Mouse (Mus musculus): ENCODE measurements around the gene Zfp260.
"Not testable (repeated sequence)": the region's sequence is repeated elsewhere in the genome, so short reads cannot be mapped to it uniquely, and the experiment has no call there.

Gene Zfp260

DNA sequence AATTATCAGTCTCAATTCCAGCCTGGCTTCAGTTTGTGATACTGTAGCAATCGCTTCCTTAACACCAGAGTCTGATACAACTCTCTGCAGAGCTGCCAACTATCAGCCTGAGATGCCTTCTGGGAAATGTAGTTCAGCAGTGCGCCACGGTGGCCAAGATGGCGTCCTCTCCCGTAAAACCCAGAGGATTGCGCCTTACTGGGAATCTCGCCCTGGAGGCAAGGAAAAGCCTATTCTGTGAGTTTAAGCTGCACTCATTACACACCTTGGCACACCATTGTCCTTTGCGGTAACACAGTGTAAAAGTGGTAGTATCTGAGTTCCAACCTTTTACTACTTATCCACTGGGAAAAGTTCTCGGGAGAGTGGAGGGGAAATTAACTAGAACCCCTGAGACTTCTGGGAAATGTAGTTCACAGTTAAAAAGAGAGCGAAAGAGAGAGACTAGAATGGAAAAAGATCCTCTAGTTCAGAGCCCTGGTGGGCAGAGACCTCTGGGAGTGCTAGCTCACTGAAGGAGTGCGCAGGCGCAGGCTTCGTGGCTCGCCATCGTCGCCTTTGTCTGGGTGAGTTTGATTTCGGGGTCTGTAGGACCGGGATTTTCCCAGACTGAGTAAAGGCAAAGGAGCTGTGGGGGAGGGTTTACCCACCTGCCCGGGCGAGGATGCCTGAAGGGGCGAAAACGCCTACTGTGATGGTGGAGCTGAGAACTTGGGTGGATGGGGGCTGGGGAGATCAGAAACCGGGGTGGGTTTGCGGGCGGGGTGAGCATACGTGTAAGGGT is at the start of gene Zfp260:
Zfp260 (plus strand) TSS at position 132 of the 784 bp plus-strand sequence.
- DNase-seq (ENCODE audit: low spot score) = peak; percentile 99

DNA sequence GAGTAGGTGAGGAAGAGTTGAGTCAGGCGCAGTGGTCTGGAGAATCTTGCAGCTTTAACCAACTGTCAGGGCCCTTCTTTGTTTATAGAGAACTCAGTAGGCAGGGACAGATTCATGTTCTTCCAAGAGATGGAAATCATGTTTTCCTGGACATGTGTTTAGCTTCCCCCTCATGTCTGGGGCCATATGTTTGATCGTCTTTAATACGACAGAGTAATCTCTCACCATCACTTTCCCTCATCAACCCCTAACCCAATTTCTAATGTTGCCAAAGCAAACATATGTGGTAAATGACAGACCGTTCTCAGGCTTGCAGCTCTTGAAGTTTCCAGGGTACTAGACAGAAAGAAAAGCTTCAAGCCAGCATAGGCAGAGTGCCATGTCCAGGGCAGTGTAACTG is 46.5 kb upstream of the Zfp260 start:
- no peak for DNase-seq (ENCODE audit: low spot score)

DNA sequence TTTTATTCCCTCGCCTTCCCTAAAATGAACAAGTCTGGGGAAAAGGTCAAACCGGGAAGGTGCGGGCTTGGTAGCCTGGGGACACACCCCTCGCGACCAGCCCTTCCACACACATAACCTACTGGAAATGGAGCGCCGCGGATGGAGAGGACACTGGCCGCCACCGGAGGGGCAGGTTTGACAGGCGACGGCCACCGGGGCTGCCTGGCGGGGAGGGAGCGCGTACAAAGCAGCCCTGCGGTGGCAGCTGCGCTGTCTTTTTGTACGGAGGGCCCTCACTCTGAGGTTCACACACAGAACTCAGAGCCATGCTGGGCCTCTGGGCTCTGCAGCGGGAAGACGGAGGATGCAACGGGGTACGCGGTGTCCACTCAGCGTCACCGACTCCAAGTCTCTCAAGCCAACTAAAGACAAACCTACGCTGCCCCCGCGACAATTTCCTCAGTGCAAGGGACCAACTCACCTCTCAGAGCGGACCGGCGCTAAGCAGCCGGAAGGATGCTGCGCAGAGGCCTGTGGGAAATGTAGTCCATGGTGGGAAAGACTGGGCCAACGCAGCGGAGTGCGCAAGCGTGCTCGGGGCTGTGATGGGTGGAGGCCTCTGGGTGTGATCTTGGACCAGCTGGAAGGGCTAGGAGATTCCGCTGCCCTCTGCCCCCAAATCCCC is 43.6 kb upstream of the Zfp260 start, which contains the start of gene Zfp14:
Zfp14 (minus strand) TSS at position 499 of the 667 bp plus-strand sequence.
- peak; percentile 94 for DNase-seq (ENCODE audit: low spot score)

DNA sequence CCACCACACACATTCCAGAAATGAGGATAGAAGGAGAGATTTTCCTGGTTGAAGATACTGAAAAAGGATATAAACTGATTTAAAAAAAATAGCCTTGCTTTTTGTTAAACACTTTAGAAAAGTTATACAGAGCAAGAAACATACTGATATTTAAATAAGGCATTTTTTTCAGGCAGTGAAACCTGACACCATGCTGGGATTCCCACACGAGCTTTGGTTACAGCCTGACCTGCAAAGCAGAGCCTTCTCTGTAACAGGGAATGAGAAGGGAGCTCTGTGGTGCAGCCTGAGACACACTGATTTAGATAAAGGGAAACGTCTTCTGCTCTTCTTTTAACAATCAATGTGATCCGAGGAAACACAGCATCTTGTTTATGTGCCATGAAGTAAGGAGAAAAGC is 41.0 kb upstream of the Zfp260 start:
- no peak for DNase-seq (ENCODE audit: low spot score)

DNA sequence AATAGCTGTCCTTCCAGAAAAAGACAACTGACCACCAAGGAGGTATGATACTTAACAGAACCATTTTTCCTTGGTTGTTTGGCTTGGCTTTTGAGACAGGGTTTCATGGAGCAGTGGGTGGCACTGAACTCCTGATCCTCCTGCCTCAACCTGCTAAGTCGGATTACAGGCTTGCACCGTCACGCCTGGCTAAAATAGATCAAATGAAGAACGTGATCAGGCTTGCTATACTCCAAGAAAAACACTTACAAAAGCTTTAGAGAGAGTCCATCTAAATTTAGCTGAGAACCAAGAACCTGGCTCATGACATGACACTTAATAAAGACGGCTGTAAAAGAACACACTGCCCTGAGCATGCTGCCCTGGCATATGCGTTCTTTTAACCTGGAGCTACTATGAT is 34.2 kb upstream of the Zfp260 start:
- no peak for DNase-seq (ENCODE audit: low spot score)

DNA sequence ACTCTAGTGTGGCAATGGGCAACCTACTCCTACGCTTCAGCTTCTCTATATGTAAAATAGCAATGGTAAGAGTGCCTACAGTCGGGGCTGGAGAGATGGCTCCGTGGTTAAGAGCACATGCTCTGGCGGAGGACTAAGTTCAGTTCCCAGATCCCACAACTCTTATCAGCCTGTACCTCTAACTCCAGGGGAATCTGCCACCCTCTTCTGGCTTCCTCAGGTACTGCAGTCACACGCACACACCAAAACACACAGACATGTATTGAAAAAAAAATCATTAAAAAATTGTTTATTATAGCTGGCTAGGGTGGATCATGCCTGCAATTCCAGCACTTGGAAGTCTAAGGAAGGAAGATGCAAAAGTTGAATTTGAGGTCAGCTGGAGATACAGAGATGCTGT is 32.1 kb upstream of the Zfp260 start:
- peak; percentile 42 for DNase-seq (ENCODE audit: low spot score)

DNA sequence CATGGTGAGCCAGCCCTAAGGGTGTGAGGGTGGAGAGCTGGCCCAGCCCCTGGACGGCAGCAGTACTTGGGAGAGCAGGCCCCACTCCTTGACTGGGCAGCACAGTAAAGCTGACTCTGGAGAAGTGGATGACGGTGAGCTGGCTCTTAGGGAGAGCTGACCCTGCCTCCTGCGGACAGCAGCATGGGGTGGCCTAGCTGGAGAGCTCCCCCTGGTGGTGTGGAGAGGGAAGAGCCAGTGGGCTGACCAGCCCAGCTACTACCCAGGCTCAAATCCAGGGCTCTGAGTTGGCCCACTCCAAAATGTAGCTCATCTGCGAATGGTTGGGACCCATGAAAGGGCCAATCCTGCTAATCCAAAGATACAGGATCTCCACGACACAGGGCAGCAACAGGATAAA is 30.0 kb upstream of the Zfp260 start:
- DNase-seq (ENCODE audit: low spot score) = no peak

DNA sequence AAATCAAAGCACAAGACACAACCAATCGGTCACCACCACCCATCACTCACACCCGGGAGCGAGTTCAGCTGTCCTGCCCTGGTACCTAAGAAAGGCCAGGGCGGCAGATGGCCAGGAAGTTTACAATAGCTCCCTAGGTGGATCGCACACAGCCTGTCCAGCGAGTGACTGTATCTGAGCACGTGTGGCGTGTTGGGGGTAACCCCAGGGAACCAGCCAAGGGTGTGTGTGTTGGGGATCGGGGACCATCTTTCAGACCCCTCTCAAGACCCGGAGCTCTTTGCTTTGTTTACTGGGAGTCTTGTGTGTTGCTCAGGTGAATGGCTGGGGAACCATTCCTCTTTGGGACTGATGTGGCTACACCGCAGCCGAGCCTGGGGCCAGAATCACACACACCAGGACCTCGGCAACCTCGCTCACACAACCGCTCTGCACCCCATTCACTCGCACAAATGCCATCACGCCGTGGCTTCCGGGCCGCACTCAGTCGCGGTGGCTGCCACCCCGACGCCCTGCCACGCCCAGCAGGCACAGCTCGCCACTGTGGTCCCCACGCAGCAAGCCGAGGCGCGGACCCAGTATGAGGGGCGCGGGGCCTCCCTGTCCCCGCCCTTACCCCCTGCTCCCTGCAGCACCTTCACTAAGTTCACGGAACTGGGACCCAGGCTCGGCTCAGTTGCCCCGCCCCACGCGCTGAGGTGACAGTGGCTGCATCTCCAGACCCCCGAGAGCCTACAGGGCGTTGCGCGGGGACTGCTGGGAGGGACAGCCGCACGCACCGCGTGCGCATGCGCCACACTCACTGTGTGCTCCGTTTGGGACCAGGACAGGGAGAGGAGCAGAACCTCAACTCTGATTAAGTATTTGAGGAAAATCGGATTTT is 22.2 kb upstream of the Zfp260 start, which contains the start of gene Zfp82:
Zfp82 (minus strand) TSS at position 755 of the 883 bp plus-strand sequence.
- DNase-seq (ENCODE audit: low spot score) = peak; percentile 92

DNA sequence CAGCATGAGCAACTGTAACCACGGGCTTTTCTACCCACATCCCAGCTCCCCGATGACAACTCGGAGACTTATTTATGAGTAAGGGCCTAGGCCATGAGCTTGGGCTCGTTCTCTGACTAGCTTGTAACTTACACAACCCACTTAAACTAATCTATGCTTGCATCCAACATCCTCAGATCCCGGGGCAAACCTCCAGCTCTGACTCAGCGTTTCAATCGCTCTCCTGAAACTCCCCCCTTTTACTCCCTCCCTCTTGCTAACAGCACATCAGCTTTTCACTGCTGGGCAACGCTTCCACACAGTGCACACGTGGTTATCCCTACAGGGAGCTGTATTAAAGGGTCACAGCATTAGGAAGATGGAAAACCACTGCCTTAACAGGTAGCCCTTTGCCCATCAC is 8.1 kb upstream of the Zfp260 start:
- DNase-seq (ENCODE audit: low spot score) = no peak

DNA sequence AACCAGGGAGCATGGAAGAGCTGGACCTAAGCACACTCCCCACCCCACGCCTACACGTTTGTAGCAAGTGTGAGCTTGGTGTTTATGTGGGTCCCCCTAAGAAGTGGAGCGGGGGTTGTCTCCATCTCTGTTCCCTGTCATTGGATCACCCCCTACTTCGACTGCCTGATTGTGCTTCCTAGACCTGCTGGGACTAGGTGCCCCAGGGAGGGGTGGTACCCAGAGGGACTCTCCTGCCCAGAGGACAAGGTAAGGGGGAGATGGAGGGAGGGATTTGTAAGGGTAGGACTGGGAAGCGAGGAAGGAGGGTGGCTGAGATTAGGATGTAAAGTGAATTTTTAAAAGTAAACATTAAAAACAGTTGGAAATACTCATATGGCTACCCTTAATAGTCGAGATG is 5.2 kb upstream of the Zfp260 start:
- no peak for DNase-seq (ENCODE audit: low spot score)

DNA sequence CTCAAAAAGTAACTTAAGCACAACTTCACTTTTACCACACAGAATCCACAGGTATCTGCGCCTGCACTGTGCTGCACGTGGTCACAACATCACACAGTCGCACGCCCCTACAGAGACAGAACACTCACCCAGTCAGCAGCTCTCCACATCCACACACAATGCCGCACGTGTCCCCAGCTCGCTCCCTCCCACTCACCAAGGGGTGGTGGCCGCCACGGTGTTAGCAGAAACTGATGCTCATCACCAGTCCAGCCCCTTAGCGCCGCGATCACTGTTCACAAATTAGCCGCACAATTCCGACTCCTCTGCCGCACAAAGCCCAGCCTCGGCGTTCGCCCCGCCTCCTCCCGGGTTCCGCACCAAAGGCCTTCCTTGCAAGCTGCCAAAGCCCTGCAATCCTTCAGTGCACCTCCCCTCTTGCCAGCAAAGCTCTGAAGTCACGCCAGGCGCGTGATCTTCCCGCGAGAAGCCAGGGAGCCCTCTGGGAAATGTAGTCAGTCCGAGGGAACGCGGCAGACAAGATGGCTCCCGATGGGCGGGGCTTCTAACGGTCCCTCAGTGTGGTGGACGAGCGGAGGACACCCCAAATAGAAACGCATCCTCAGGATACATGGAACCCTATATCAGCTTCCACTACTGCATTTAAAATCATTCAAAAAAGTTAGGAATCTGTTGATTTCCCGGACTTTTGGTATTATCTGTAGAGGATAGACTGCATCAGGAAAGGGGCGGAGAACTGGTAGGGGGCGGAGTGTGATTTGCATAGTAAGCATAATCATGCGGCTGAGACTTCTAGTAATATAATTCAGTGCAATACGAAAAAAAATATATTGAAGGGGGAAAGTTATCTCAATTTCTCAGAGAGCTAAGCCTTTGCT is 4.2 kb upstream of the Zfp260 start, which contains the start of the genes Gm26920 and Zfp566:
Gm26920 (minus strand) TSS at position 319 of the 878 bp plus-strand sequence.
Zfp566 (minus strand) TSS at position 436 of the 878 bp plus-strand sequence.
- peak; percentile 95 for DNase-seq (ENCODE audit: low spot score)

DNA sequence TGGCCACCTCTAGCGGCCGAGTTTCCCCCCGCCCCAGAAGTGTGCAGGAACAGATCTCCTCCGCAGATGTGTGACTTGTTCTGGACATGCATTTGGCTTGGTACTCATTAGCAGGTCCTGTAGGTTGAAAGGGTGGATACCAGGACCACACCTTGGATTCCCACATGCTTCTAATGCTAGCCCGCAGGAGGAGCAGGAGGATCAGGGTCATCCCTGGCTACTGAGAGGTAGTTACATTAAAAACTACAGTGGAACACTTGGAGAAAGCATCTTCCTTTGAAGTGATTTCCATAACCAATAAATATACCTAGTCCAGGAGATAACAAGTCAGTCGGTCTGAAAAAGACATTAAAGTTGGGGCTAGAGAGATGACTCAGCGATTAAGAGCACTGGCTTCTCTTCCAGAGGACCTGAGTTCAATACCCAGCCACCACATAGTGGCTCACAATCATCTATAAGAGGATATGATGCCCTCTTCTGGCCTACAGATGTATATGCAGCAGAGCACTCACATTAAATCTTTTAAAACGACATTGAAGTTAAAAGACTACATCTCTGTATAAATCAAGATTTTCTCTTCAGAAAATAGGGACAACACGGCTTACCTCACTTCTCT is 3.5 kb upstream of the Zfp260 start:
- DNase-seq (ENCODE audit: low spot score) = peak; percentile 12

DNA sequence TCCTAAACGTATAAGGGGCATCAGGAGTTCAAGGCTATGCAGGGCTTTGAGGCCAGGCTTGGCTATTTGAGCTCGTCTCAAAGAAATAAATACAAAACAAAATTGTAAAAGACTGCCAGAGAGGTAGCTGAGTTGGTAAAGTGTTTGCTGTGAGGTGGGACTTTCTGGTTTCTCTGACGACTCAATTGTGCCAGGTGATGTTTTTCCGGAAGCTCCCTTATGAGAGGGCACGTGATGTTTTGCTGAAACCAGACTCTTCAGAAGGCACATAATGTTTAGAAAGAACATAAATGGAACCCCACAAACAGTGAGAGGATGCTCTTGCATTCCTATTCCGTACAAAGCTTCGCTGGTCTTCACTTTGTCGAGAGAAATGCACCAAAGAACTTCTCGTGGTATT is 1.9 kb upstream of the Zfp260 start:
- no peak for DNase-seq (ENCODE audit: low spot score)

DNA sequence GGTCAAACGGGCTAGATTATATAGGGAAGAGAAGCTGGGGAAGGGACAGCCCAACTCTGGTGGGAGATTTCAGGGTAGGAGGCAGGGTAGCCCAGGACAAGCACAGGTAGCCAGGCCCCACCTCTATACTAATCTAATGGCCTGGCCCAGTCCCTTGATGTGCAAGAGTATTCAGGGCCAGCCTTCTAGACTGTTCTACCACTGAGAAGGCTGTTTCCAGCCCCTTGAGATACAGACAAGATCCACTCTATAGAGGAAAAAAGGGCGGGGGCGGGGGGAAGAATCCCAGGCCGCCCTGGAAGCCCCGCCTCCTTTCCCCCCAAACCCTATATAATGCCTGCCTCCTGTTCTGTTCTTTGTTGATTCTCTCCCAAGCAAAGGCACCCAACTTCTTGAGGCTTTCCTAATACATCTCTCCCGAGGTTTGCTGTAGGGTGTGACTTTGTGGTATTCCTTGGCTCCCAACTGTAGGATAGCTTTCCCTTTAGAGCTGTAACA is 610 bp upstream of the Zfp260 start:
- DNase-seq (ENCODE audit: low spot score) = no peak

DNA sequence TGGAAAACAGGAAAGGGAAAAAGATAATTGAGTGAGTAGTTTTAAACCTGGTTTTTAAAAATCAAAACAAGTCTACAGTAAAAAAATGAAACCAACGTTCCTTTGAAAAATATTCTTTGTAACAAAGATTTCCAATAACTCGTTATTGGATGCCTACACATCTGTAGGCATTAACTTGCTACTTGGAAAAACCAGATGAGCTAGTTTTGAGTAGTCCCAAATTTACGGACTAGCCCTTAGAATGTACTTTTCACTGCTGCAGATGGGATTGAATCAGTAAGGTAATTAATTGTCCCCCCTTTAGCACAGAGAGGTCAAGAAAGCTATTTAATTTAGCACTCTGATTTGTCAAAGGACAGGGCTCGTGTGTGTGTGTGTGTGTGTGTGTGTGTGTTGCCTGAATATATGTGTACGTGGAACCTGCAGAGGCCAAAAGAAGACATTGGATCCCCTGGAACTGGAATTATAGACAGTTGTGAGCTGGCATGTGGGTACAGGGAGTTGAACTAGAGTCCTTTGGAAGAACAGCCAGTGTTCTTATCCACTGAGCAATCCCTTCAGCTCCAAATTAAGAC is 1.1 kb downstream of the Zfp260 start:
- DNase-seq (ENCODE audit: low spot score) = peak; percentile 20

DNA sequence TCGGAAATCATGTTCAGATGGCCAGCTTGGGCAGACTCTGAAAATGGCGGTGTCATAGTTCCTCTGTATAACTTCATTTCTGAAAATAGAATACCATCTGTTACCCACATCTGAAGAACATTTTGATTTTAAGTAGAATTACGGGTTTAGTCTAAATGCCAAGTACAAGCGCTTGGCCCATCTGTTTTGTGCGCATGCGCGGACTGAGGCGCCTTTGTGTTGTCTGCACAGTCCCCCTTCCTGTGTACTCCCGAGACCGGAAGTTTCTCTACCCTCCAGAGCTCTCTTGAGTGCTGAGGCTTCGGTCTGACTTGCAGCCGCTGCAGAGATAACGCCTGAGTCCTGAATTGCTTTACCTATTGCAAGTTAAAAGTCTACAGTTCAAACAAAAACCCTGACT is 4.7 kb downstream of the Zfp260 start:
- DNase-seq (ENCODE audit: low spot score) = no peak

DNA sequence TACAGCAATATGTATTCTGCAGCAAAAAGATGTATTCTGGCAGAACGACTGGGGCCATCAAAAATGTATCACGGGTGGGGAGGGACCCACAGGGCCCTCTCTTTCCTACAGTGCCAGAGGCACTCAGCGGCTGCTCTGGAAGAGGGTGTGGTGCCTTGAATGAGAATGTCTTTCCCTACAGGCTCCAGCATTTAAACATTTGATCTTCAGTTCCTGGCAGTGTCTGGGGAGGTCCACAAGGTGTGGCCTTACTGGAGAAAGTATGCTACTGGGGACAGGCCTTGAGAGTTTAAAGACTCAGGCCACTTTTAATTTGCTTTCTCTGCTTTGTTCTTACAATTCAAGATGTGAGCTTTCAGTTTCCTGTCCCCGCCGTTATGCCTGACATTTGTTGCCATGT is 21.5 kb downstream of the Zfp260 start:
- DNase-seq (ENCODE audit: low spot score) = no peak

DNA sequence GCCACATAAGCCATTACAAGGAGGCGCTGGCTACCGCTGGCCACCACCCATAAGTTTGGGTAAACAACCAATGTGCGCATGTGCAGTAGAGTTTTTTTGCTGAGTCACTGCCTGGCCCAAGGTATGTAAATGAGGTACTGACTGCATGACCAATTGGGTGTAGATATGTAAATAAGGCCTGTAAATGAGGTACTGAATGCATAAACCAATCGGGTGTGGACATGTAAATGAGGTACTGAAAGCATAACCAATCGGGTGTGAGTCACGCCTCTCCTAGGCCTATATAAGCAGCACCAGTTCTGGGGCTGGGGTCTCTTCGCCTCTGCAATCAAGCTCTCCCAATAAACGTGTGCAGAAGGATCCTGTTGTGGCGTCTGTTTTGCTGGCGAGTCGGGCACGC is 23.4 kb downstream of the Zfp260 start:
- not testable (repeated sequence) for DNase-seq (ENCODE audit: low spot score)

DNA sequence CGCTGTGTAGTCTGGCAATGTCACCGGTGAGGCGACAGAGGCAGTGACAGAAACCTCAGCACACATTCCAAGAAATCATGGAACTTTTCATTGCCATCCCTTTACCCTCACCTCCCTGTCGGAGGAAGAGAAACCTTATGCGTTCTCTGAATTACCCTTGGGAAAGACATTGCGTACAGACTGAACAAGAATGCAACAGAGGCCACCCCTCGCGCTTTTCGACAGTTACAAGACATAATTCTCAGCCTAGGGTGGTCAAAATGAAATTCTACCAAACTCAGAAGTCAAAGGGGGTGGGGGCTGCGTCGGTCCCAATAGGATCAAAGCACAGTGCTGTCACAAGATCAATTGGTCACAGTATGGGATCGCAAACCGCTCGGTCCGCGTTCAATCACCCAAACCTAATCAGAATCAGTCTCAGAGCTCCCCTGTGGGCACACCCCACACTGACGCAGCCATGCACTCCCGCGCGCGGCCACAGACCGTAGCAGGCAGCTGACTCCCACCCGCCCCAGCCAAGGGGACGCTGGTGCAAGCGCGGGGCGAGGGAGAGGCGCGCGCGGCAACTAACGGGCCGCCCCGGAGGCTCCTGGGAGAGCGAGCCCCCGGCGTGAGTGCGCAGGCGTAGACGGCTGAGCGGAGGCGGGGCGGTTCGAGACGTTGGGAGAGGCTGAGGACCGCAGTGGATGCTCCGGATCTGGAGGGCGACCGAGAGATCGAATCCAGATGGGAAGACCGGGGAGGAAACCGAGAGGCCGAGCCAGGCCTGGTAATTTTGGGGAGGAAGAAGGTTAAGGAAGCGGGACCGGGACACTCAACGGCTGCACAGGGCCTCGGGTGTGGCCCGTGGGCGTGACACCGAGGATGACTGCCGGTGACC is 27.0 kb downstream of the Zfp260 start, which contains the start of gene Zfp382:
Zfp382 (plus strand) TSS at position 635 of the 880 bp plus-strand sequence.
- peak; percentile 94 for DNase-seq (ENCODE audit: low spot score)
